Mouse (Mus musculus) embryonic facial prominence, embryonic 13.5 days (tissue): ENCODE measurements around the gene Cul5. TPM values are rescaled to one million over a fixed set of nuclear protein-coding genes. Genes with fewer than 3 reads are reported as not detected.

Source experiments
- ATAC-seq: fragments of 200-750 bp; cut with Nextera tagmentation; 2 replicates; pipeline ENCODE4 v1.8.0; 2017; ENCODE audit warnings: low read depth; ENCODE audit not compliant: insufficient number of reproducible peaks, insufficient read depth, low FRiP score, low TSS enrichment
- H3K27ac ChIP-seq: fragments of 300-500 bp; sonication (generic); 2 replicates; pipeline ENCODE4 v1.5.1; 2015; ENCODE audit warnings: moderate library complexity, mild to moderate bottlenecking, inconsistent platforms
- H3K27me3 ChIP-seq: fragments of 300-500 bp; sonication (generic); 2 replicates; pipeline ENCODE4 v1.6.1; 2015; ENCODE audit warnings: mild to moderate bottlenecking, inconsistent platforms
- H3K36me3 ChIP-seq: fragments of 300-500 bp; sonication (generic); 2 replicates; pipeline ENCODE4 v1.6.1; 2015; ENCODE audit warnings: mild to moderate bottlenecking, inconsistent platforms
- H3K4me1 ChIP-seq: fragments of 300-500 bp; sonication (generic); 2 replicates; pipeline ENCODE4 v1.6.1; 2015; ENCODE audit warnings: inconsistent platforms
- H3K4me2 ChIP-seq: fragments of 300-500 bp; sonication (generic); 2 replicates; pipeline ENCODE4 v1.6.1; 2015; ENCODE audit warnings: moderate library complexity, mild to moderate bottlenecking, inconsistent platforms
- H3K4me3 ChIP-seq: fragments of 300-500 bp; sonication (generic); 2 replicates; pipeline ENCODE4 v1.5.1; 2015; ENCODE audit warnings: mild to moderate bottlenecking, inconsistent platforms
- H3K9ac ChIP-seq: fragments of 300-500 bp; sonication (generic); 2 replicates; pipeline ENCODE4 v1.6.1; 2015; ENCODE audit warnings: mild to moderate bottlenecking, inconsistent platforms
- H3K9me3 ChIP-seq: fragments of 300-500 bp; sonication (generic); 2 replicates; pipeline ENCODE4 v1.6.1; 2016; ENCODE audit warnings: inconsistent platforms
- WGBS: fragments of 180-500 bp; shearing (Covaris S2); methylation state at CpG from one replicate; pipeline ENCODE4 v1.1.7; 2015; ENCODE audit warnings: mixed read lengths; 5-methylcytosine and 5-hydroxymethylcytosine counted together
- polyA plus RNA-seq: library from polyadenylated mRNA; unstranded; fragments of >200 nt; fragmentation: Nextera tagmentation; extraction: Ambion mirVana; gene quantifications from 2 replicates; pipeline ENCODE4 v1.2.1, GENCODE M21; 2015

Cul5 gene
- polyA plus RNA-seq, 1 experiment from 2014 or later = 36.1 TPM

DNA sequence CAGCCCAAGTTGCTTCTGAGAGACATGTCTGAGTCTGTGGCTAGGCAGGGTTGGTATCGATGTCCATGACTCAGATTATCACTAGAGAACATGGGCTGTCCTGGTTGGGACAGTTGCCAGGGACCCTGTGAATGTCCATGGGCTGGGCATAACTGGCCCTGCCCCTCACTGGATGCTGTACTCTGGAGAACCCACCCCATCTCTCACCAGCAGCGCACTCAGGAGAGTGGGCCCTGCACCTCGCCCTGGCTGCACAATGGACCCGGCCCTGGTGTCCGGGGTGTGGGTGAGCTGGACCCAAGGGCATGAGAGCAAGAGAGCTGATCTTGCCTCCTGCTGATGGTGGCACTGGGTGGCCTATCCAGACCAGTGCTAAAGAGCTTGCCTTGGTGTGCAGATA is 64.9 kb downstream of the Cul5 start:
- WGBS = 93% methylated on average over 5 of the region's 5 CpGs
- no peak overlapping the region for H3K4me3 ChIP-seq
- H3K4me2 ChIP-seq = no peak overlapping the region
- H3K9ac ChIP-seq = no peak overlapping the region
- H3K4me1 ChIP-seq = peaks cover 15% of the 10 kb centered on the region
- H3K9me3 ChIP-seq = no peaks in the 10 kb centered on the region
- ATAC-seq = no peak
- peaks cover 6% of the 10 kb centered on the region; the same call in 1 of the 2 replicates for H3K36me3 ChIP-seq
- H3K27me3 ChIP-seq = no peaks in the 10 kb centered on the region
- H3K27ac ChIP-seq = no peak overlapping the region

DNA sequence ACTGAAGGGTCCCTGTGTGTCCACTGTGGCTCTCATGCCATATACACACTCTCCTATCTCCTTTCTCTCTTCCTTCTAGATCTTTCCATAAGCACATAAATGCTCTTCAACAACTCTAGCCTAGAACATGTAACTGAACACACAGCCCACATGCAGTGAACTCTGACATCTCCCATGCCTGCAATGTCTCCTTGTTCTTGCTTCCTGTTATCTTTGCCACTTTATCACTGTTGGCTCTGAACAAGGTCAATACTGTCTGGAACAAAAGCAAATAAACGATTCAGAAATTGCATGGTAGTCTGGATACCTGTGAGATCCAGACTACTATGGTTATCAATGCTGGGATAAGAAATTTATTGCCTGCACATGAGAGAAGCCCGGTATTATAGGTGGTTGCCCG is 66.0 kb downstream of the Cul5 start:
- peaks cover 6% of the 10 kb centered on the region; the same call in 1 of the 2 replicates for H3K36me3 ChIP-seq
- no peak for ATAC-seq
- no peaks in the 10 kb centered on the region for H3K9me3 ChIP-seq
- no peak overlapping the region for H3K4me3 ChIP-seq
- H3K4me2 ChIP-seq = no peak overlapping the region
- H3K27me3 ChIP-seq = no peaks in the 10 kb centered on the region
- no peak overlapping the region for H3K9ac ChIP-seq
- 85% methylated on average over 3 of the region's 3 CpGs for WGBS
- H3K4me1 ChIP-seq = peaks cover 7% of the 10 kb centered on the region; the same call in 1 of the 2 replicates
- no peak overlapping the region for H3K27ac ChIP-seq

GRCm38 (mm10) chr9:53603384-53603783 is 66.4 kb downstream of the Cul5 start:
- no peak for ATAC-seq
- H3K36me3 ChIP-seq = peaks cover 10% of the 10 kb centered on the region; the same call in 1 of the 2 replicates
- no peak overlapping the region for H3K4me3 ChIP-seq
- no peaks in the 10 kb centered on the region for H3K9me3 ChIP-seq
- H3K4me1 ChIP-seq = 0 out of 2 replicates have a peak, but pooled peaks cover 8% of the 10 kb centered on the region
- no peak overlapping the region for H3K9ac ChIP-seq
- H3K27ac ChIP-seq = no peak overlapping the region
- H3K27me3 ChIP-seq = no peaks in the 10 kb centered on the region
- WGBS = 83% methylated on average over 1 of the region's 1 CpGs
- no peak overlapping the region for H3K4me2 ChIP-seq

DNA sequence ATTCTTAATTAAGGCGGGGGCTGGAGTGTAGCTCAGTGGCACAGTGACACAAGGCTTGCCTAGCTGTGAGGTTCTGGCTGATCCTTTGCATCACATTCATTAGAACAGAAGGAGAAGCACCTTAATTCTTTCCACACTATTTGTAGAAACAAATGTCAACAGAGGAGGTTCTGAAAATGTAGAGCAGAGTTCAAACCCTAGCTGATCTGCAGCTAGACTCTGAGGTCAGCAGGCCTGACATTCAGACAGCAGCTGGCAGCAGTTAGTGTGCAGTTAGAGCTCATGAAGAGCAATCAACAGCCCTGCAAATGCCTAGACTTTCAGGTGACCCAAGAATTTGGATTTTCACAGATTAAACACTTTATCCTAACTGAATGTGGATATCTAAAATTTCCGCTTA is 68.3 kb downstream of the Cul5 start:
- no peak for ATAC-seq
- H3K9ac ChIP-seq = no peak overlapping the region
- WGBS = 79% methylated on average over 2 of the region's 2 CpGs

GRCm38 (mm10) chr9:53598631-53599030 is 71.2 kb downstream of the Cul5 start:
- Histone ChIP-seq H3K36me3 (peaks cover 38% of the 10 kb centered on the region), H3K9ac (no peak overlapping the region), H3K4me2 (no peak overlapping the region), H3K4me3 (no peak overlapping the region), H3K4me1 (0 out of 2 replicates have a peak, but pooled peaks cover 8% of the 10 kb centered on the region), H3K9me3 (no peaks in the 10 kb centered on the region), H3K27ac (no peak overlapping the region), H3K27me3 (no peaks in the 10 kb centered on the region)
- ATAC-seq = no peak
- 68% methylated on average over 6 of the region's 6 CpGs for WGBS

More for the DNA sequence above, 68.3 kb downstream of the Cul5 start:
- no peak overlapping the region for H3K4me2 ChIP-seq
- no peak overlapping the region for H3K4me3 ChIP-seq
- H3K36me3 ChIP-seq = peaks cover 22% of the 10 kb centered on the region; the same call in 1 of the 2 replicates
- 0 out of 2 replicates have a peak, but pooled peaks cover 8% of the 10 kb centered on the region for H3K4me1 ChIP-seq
- no peak overlapping the region for H3K27ac ChIP-seq
- H3K9me3 ChIP-seq = no peaks in the 10 kb centered on the region
- H3K27me3 ChIP-seq = no peaks in the 10 kb centered on the region

- H3K9me3 ChIP-seq = no peaks in the 10 kb centered on the region
- peaks cover 46% of the 10 kb centered on the region for H3K36me3 ChIP-seq
- ATAC-seq = no peak
These were observed 72.7 kb downstream of the Cul5 start for GRCm38 (mm10) chr9:53596971-53597600.

GRCm38 (mm10) chr9:53594764-53595163 is 75.0 kb downstream of the Cul5 start:
- no peak overlapping the region for H3K27ac ChIP-seq
- H3K9me3 ChIP-seq = no peaks in the 10 kb centered on the region
- no peak overlapping the region for H3K4me3 ChIP-seq
- no peak overlapping the region for H3K4me2 ChIP-seq
- H3K36me3 ChIP-seq = peaks cover 58% of the 10 kb centered on the region
- ATAC-seq = no peak
- H3K27me3 ChIP-seq = no peaks in the 10 kb centered on the region
- no peak overlapping the region for H3K9ac ChIP-seq
- 11% methylated on average over 3 of the region's 3 CpGs for WGBS
- H3K4me1 ChIP-seq = 0 out of 2 replicates have a peak, but pooled peaks cover 3% of the 10 kb centered on the region

More at GRCm38 (mm10) chr9:53596971-53597600, 72.7 kb downstream of the Cul5 start:
- H3K4me3 ChIP-seq = no peak overlapping the region
- WGBS = 82% methylated on average over 4 of the region's 4 CpGs
- H3K27me3 ChIP-seq = no peaks in the 10 kb centered on the region
- no peak overlapping the region for H3K9ac ChIP-seq
- no peak overlapping the region for H3K4me2 ChIP-seq
- H3K4me1 ChIP-seq = 0 out of 2 replicates have a peak, but pooled peaks cover 3% of the 10 kb centered on the region
- H3K27ac ChIP-seq = no peak overlapping the region

DNA sequence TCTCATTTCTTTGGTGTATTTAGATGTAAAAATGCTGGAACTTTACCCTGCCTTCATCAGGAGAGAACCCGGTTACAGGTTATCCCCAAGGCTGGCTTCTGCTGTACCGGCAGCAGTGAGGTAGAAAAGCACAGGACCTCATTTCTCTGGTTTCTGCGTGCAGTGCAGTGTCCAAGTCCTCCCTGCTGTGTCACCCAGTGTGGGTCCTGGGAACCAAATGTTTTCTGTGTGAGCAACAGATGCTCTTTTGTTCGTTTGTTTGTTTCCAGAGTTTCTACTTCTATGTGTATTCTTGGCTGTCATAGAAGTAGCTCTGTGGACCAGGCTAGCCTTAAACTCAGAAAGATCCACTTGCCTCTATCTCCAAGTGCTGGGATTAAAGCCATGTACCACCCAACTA is 87.9 kb downstream of the Cul5 start:
- H3K4me1 ChIP-seq = no peaks in the 10 kb centered on the region; the same call in 1 of the 2 replicates
- 81% methylated on average over 4 of the region's 4 CpGs for WGBS
- no peak overlapping the region for H3K4me2 ChIP-seq
- no peaks in the 10 kb centered on the region for H3K27me3 ChIP-seq
- no peaks in the 10 kb centered on the region for H3K9me3 ChIP-seq
- H3K27ac ChIP-seq = no peak overlapping the region
- H3K4me3 ChIP-seq = no peak overlapping the region
- ATAC-seq = no peak
- H3K9ac ChIP-seq = no peak overlapping the region
- H3K36me3 ChIP-seq = peaks cover 73% of the 10 kb centered on the region

GRCm38 (mm10) chr9:53575721-53576120 is 94.1 kb downstream of the Cul5 start:
- ATAC-seq = no peak
- Histone ChIP-seq H3K4me2 (no peak overlapping the region), H3K27me3 (no peaks in the 10 kb centered on the region), H3K9me3 (no peaks in the 10 kb centered on the region), H3K9ac (no peak overlapping the region), H3K4me3 (no peak overlapping the region), H3K36me3 (peaks cover 56% of the 10 kb centered on the region), H3K4me1 (peaks cover 4% of the 10 kb centered on the region; the same call in 1 of the 2 replicates), H3K27ac (peak overlapping the region; percentile 52)
- WGBS = 55% methylated on average over 5 of the region's 5 CpGs

DNA sequence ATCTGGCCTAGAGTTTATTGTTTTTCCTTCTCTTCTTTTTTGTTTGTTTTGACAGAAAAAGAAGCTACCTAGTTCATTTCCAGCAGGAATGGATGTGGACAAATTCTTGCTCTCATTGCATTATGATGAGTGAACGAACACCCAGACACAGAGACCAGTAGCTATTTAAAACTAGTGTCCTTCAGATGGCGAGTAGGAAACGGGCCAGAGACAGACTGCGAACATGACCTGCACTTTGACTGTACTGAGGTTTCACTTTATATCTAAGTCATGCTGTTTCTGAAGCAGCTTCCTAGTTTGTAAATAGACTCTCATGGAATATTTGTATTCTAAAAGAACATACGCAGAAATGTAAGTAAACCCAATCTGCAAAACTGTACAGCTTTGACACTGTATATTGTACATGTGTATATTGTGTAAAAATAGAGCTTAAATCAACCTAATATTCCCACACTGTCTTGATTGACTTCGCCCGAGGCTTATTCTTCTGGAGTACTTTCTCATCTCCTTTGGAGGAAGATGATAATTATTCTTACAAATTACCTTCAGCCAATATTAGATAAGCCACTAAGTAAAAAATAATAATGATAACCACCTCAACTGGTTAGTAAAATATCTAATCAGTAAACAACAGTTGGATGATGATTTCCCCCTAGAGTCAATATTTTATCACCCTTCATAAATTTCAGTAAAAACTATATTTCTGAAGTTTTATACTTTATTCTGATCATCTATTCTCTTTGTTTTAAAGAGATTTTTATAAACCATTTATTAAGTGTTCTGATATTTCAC is 97.1 kb downstream of the Cul5 start:
- no peaks in the 10 kb centered on the region for H3K27me3 ChIP-seq
- peaks cover 53% of the 10 kb centered on the region for H3K36me3 ChIP-seq
- no peaks in the 10 kb centered on the region for H3K9me3 ChIP-seq
- H3K4me3 ChIP-seq = no peak overlapping the region
- no peak overlapping the region for H3K4me2 ChIP-seq
- no peak for ATAC-seq
- WGBS = 93% methylated on average over 7 of the region's 7 CpGs
- H3K27ac ChIP-seq = no peak overlapping the region
- H3K4me1 ChIP-seq = peaks cover 4% of the 10 kb centered on the region; the same call in 1 of the 2 replicates
- H3K9ac ChIP-seq = no peak overlapping the region

- 95% methylated on average over 6 of the region's 6 CpGs for WGBS
- Histone ChIP-seq H3K9me3 (no peaks in the 10 kb centered on the region), H3K4me1 (peaks cover 3% of the 10 kb centered on the region; the same call in 1 of the 2 replicates), H3K27ac (no peak overlapping the region), H3K27me3 (no peaks in the 10 kb centered on the region), H3K4me3 (no peak overlapping the region), H3K4me2 (no peak overlapping the region), H3K36me3 (peaks cover 69% of the 10 kb centered on the region), H3K9ac (no peak overlapping the region)
- ATAC-seq = no peak
These were observed 99.2 kb downstream of the Cul5 start for GRCm38 (mm10) chr9:53570662-53571061.
